Mouse (Mus musculus): ENCODE results near the gene Cd200r3.
A peak's percentile ranks its signal among the peaks of the same experiment; 100 is the strongest.

Gene Cd200r3

DNA sequence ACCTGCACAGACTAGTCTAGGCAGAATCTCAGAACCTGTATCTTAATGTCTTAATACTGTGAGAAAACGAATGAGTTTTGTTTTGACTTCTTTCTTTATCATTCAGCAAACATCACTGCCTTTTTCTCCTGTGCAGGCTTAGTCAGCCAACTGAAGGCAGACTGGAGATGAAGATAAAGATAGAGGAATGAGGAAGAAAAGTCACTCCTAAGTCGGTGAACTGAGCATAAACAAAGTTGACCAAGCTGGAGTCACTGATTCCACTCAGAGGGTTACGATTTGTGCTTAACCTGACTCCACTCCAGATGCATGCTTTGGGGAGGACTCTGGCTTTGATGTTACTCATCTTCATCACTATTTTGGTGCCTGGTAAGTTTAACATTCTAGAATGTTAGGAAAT, at the start of gene Cd200r3:
Gene Cd200r3 (plus strand): TSS at position 211 of the 400 bp plus-strand sequence.
- no peak for DNase-seq (ENCODE audit: low read depth, low spot score)

DNA sequence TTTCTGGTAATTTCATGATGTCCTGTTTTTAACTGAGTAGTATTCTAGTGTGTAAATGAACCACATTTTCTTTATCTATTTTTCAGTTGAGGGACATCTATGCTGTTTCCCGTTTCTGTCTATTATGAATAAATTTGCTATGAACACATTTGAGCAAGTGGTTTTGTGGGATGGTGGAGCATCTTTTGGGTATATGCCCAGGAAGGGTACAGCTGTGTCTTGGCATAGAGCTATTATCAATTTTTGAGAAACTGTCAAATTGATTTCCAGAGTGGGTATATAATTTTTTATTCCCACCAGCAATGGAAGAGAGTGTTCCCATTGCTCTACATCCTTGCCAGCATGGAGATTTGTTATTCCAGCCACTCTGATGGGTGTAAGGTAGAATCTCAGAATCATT, 11.5 kb upstream of the Cd200r3 start:
- no peak for DNase-seq (ENCODE audit: low read depth, low spot score)

DNA sequence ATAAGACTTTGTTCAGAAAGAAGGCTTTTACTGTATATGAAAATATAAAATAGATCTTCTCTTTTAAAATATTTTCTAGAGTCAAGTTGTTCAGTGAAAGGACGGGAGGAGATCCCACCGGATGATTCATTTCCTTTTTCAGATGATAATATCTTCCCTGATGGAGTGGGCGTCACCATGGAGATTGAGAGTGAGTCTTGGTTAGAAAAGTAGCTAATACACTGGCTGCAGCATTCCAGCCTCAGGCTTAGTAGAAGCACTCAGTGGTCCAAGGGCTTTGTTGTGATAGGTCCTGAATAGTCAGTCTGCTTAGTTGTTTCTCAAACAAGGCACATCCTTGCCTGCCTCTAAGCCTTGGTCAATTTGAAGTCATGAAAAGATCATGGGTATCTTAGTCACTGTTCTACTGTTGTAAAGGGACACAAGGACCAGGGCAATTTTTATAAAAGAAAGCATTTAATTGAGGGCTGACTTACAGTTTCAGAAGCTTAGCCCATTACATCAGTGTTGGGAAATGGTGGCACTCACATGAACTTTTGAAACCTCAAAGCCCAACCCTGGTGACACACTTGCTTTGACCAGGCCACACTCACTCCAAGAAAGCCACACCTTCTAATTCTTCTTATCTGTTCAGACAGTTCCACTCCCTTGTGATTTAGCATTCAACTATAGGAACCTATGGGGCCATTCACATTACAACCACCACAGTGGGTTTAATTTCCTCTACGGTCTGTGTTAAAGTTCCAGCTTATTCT, 8.1 kb downstream of the Cd200r3 start:
- peak; percentile 79 for DNase-seq (ENCODE audit: low read depth, low spot score)

DNA sequence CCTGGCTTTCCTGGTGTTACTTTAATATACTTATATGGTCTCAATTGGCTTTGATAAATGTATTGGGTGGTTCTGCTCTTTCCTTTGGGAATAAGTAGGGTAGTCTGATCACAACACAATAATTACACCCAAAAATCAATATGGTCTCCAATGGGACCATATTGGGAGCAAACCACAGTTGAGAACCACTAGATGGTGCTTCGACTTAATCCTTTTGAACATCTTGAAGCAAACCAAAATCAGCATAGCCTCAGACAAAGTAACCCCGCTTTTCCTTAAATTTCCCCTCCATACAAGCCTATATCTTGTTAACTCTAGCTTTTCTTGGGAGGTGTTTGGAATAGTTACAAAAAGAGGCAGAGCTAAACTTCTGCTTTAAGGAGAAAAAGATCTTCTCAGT, 18.8 kb downstream of the Cd200r3 start:
- peak; percentile 22 for DNase-seq (ENCODE audit: low read depth, low spot score)

DNA sequence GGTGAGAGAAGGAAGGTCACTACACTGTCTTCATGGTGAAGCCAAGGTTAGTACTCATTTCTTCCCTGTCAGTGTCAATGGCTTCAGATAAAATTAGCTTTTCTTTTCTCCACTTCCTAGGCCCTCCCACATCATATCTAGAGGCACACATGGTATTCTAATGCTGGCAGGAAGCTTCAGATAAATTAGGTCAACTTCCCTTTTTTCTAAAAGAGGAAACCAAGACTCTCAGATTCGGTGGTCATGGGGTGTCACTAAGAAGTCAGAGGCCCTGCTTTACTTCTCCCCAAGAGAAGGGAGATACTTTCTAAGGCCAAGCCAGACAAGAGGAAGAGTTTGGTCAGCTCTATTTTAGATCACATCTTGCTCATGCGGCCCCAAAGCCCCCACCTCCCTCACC, 19.3 kb downstream of the Cd200r3 start:
- no peak for DNase-seq (ENCODE audit: low read depth, low spot score)

DNA sequence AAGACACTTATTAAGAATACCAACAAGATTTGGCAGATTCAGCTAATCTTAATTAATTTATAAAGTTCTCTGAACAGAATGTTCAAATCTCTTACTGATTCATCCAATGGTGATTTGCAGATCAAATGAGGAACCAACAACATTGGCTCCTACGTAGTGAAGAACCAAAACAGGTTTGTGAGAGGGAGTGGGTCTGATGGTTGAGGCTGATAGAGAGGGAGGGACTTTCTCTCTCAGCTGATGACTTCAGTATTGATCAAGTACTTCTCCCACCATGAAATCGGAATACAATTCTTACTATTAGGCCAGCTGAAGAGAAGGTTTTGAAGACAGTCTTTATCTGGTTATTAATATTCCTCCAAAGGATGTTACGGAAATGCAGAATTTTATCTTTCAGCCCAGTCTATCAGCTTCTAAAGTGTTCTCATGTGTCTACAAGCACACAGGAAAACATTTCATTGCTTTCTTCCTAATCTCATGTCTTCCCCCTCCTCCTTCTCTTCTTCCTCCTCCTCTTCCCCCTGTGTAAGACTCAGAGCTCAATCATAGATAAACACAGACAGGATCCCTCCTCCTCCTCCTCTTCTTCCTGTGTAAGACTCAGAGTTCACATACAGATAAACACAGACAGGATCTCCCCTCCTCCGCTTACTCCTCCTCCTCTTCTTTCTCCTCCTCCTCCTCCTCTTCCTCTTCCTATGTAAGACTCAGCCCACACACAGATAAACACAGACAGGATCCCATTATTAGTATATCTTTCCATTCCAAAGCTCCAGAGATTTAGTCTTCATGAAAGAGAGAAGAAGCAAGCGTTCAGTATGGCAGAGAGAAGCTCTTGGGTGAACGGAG, 21.3 kb downstream of the Cd200r3 start:
- DNase-seq (ENCODE audit: low read depth, low spot score): no peak

DNA sequence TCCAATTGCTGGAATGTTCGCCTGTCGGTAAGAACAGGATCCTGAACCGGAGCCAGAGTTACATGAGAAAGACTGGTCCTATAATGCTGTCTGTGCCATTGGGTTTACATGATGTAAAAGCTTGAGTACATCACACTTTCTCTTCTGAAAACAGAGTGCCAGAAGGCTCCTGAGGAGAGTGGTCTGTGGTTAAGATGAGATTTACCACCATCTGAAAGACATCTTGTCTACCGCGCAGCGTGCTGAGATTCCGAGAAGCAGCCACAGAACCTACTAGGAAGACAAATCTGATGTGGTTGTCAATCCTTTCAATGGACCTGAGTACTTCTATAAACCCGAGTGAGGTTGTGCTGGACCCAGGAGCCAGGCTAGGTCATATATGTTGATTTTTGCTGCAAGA, 21.9 kb downstream of the Cd200r3 start:
- no peak for DNase-seq (ENCODE audit: low read depth, low spot score)

DNA sequence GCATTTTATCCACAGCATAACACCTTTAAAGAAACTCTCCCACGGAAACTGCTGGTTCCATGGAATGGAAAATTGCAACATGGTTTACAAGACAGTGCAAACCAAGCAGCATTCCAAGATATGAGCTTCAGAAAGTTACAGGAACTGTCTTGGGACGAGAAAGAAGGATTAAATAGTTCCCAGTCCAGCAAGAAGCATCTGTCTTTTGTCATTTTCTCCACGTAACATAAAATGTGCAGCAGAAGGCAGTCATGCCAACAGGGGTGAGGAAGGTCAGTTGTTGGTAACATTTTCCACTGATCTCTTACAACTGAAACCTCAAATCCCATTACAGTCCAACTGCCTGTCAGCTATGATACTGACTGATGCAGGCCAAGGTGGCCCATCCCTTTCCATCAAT, 22.4 kb downstream of the Cd200r3 start:
- DNase-seq (ENCODE audit: low read depth, low spot score): peak; percentile 74

DNA sequence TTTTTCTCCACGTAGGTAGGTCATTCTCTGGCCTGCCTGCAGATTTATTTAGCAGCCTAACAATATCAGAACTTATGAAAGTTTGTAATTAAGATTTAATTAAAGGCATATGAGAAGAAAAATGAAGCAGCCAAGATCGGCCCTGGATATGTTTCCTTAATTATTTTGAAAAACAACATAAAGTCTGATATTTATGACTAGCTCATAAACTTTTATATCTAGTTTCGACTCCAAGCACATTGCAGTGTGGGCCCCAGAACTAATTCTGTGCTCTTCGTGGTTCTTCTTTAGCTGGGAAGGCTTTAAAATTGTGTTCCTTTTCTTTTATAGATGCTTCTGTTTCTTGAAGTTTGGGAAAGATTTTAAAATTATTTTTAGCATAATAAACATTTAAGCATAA, 23.4 kb downstream of the Cd200r3 start:
- DNase-seq (ENCODE audit: low read depth, low spot score): no peak

DNA sequence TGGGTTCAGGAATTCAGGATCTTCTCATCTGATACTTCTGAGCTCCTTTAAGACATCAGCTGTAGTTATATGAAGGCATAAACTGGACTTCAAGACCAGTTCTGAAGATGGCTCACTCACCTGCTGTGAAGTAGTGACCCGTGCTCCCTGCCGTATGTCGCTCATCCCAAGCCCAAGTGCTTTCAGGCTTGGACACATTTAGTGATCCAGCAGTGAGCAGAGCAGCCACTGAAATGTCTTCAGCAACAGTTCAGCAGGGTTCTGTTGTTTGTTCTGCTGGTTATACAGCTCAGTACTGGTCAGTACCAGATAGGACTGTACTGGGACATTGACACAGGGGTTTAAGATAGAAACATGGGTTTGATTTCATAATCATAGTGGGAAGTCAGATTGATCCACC, 24.6 kb downstream of the Cd200r3 start:
- DNase-seq (ENCODE audit: low read depth, low spot score): no peak

DNA sequence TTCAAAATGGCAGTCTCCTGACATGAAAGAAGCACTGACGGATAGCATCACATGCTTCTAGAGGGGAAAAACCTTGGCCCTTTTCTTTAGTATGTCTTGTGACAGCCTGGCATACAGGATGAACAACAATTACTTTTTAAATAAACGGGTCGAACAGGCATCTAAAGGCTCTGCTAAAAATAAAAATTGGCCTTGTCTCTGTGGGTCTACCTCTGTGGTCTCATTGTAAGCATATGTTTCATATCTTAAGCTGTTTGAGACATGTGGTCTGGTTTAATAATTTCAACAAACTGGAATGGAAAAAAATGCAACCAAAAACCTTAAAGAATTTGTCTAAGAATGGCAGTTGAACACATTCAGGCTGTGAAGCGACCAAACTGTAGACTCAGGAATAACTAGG, 27.4 kb downstream of the Cd200r3 start:
- peak; percentile 51 for DNase-seq (ENCODE audit: low read depth, low spot score)

DNA sequence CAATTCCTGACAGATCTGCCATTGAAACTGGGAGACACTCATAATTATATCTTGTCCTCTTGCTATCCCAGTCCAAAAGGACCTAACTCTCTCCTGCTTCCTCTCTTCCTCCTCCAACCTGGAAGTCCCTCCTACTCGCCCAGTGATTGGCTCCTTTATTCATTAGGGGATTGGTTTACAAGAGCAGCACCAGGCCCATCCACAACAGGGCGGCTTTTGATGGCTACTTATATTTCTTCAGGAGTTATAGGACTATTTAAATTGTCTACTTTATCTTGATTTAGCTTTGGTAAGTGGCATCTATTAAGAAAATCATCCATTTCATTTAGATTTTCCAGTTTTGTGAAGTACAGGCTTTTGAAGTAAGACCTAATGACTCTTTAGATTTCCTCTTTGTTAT, 30.6 kb downstream of the Cd200r3 start:
- DNase-seq (ENCODE audit: low read depth, low spot score): no peak

DNA sequence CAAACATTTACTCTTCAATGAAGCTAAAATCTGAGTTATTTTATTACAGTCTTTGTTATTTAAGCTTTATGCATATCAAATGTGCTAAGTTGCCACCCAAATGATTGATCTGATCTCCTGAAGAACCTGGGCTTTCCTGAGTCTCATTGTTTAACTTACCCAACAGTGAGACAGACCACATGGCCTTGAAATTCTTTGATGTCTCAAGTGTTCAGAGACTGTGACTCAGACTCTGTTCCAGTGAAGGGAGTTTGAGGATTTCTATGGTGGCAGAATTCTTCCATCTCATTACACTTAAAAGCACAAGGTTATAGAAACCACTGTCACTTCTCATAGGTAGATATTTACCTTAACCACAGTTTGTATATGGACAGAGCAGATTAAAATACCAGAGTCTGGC, 32.6 kb downstream of the Cd200r3 start:
- peak; percentile 35 for DNase-seq (ENCODE audit: low read depth, low spot score)

DNA sequence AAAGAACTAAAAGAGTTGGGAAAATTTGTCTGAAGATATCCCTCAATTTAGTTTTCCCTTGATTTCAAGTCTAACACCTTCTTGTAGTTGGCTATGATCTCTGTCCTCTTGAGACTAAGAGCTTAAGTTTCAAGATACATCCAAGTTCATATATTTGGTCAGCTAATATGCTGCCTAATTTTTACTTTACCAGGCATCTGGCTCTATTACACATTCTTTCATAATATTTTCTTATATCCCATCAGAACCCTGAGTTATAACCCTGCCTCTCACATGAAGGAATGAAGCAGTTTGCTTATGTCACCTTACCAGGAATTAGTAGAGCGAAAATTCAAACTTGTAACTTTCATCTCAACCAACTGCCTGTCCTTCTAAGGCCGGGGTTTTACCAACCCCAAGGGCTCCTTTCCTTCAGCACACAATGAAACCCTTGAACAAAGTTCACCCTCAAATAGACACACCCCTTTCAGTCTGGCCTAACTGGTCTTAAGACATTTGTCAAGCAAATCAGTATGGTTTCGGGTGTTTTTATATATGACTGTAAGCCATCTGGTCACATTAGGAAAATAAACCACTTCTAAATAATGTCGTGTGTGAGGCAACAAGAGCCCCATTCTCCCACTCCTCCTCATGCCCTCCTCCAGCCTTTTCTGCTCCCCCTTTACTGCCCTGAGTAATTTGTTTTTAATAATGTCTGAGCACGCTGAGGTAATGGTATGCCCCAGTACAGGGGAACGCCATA, 33.6 kb downstream of the Cd200r3 start:
- DNase-seq (ENCODE audit: low read depth, low spot score): no peak

DNA sequence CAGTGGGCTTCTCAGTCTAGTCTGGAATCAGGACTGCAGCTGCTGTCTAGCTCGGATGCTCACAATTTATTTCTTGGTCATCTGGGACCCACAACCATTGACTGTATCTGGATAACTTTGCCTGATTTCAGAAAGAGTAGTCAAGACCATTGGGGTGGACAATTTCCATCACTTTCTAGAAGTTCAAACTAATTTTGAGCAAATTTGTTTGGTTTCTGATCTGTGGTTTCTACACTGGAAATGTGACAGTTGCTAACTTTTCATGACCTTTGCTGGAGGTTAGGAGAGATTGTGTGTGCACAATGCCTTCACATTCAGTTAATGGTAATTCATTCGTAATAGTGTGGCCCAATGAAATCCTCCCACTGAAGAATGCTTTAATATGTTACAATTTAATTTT, 34.7 kb downstream of the Cd200r3 start:
- DNase-seq (ENCODE audit: low read depth, low spot score): no peak

DNA sequence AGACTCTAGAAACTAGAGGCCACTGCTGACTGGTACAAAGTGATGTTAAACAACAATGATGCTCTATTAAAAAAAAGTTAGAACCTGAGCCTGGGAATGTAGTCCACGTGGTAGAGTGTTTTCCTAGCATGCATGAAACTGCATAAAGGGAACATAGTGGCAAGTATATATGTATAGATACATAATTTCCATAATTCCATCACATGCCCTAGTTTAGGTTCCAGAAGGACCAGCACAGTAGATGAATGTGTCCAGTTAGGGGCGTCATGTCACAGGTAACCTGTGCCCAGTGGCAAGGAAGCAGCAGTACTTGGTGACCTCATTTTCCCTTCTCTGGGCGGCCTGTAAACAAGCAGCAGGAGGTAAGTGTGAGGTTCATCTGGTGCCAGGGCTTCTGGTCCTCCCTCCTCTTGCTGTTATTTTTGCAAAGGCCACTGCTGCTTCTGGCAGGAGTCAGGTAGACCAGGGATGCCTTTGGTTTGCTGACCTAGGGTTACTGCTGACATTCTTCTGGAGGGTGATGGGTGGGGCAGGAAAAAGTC, 35.9 kb downstream of the Cd200r3 start:
- DNase-seq (ENCODE audit: low read depth, low spot score): no peak

DNA sequence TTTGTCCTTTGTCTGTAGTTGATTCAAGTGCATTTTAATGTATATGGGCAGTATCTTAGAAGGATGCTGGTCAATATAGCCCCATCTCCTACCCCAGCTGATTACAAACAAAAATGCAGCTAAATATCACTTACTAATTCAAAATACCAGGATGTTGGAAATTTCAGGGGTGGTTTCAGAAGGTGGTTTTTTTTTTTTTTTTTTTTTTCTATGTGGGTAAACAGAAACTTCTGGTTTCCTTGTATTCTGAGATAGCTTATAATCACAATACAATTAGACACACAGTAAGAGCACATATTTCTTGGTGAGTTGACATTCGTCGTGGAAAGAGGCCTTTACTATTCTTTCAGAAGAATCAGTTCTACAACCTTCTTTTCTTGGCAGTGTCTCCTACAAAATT, 39.5 kb downstream of the Cd200r3 start:
- no peak for DNase-seq (ENCODE audit: low read depth, low spot score)

DNA sequence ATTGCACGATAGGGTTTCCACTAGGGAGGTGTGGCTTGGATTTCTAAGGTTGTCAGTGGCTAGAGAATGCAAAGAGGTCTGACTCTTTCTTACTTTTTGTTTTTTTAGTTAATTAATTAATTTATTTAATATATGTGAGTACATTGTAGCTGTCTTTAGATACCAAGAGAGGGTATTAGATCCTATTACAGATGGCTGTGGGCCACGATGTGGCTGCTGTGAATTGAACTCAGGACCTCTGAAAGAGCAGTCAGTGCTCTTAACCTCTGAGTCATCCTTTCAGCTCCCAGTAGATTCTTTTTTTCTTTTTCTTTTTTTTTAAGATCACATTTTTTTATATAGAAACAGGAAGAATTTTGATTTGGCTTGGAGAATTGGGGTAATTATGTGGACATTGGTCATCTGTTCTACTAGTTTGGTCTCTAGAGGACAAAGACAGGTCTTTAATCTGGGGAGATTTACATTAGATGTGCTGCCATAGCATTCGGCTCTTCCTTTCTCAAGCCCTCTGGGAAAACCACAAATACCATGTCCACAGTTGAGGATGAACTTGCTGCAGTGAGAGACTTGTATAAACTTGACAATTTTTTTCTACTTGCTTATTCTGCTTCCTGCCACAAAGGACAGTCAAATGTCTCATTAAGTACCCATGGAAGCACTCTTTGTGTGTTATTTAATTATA, 40.0 kb downstream of the Cd200r3 start:
- peak; percentile 59 for DNase-seq (ENCODE audit: low read depth, low spot score)

DNA sequence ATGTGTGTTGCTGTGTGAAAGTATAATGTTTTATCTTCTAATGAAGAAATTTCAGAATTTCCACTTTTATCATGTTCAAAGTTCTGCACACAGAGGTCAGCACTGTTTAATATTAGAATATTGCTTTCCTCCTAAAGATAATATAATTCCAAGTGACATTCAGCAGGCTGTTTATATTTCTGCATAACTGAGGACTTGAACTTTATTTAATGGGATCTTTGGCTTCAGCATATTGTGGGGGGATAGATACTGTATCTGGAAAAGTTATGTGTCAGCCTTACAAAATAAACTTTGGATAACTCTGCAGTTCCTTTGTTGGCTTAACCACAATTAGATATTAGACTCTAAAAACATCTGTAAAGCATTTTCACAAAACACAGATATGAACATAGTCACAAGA, 40.6 kb downstream of the Cd200r3 start:
- peak; percentile 25 for DNase-seq (ENCODE audit: low read depth, low spot score)

DNA sequence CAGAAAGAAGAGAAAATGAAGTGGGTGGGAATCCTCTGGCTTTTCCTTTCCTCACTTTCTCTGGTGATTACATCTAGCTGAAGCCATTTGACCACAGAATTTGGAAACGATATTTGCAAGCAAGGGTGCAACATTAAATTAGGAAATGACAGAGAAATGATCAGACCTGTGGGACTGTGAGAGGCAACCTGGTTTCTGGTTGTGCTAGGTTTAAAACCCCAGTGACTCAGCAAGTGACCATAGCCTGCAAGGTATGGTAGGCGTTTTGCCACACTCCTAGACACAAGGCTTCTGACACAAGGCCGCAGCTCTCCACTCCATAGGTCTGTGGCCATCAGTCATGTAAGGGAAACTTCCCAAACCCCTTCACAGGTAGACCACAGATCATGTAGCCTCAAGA, 41.4 kb downstream of the Cd200r3 start:
- DNase-seq (ENCODE audit: low read depth, low spot score): no peak

DNA sequence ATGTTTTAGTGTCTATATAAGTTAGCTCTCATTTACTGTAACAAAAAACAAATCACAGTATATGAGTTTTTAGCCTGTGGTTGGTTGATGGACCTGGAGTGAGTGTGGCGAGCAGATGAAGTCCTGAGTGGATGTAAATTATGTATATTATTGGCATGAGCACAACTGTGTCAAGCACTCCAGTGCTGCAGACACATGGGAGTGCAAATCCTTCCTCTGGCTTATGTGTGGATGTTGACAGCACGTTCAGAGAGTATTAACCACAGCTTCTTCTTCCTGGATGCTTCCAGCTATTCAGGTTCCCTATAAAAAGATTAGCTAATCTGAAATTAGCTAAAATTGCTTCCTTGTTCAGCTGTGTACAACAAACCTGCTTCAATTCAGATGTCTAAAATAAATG, 42.6 kb downstream of the Cd200r3 start:
- no peak for DNase-seq (ENCODE audit: low read depth, low spot score)
